Mouse (Mus musculus) adrenal gland, adult 8-10 months (tissue): ENCODE data around the gene Crym. TPM values are rescaled to one million over a fixed set of nuclear protein-coding genes. Genes with fewer than 3 reads are reported as not detected.

Experiments used
- DNase-seq: peaks from one replicate; pipeline ENCODE4 v3.0.0; 2022
- total RNA-seq, 4 experiments: library from RNA; stranded (reverse); gene quantifications; 2 replicates each; pipeline ENCODE4 v1.2.4; 2022

Crym gene
- total RNA-seq, result 1 to 10 TPM in 3 of 4 experiments, under 1 TPM in 1; 0.70 to 9.0 (median 4.9) TPM

DNA sequence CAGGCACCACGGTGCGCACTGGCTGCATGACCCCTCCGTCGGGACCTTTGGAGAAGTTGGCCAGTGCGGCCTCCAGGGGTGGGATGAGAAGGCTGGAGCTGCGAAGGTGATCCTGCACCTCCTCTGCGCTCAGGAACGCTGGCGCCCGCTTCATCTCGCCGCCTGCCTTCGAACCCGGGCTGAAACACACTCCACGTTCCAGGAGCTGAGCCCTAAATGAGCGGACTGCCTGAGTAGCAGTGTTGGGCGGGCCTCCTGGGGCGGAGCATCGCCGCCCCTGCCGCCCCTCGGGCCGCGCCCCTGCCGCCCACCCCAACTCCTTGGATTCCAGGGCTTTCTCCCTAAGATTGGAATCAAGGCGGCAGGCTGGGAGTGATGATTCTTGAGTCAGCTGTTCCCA lies at the start of gene Crym:
Crym (minus strand) TSS at position 341 of the 400 bp plus-strand sequence.
- no peak for DNase-seq

DNA sequence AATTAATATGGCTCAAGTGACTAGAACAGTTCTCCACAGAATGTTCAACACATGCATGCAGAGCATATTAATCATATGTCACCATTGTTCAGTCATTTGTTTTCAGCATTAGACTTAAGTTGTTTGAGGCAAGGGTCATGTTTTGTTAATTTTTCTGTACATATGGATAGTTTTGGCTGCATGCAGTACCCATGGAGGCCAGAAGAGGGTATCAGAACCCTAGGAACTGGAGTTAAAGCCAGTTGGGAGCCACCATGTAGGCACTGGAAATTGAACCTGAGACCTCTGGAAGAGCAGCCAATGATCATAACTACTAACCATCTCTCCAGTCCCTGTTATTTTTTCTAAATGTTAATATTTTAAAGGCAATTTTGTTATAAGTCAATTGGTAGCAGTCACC lies 39.2 kb upstream of the Crym start:
- DNase-seq, result no peak

DNA sequence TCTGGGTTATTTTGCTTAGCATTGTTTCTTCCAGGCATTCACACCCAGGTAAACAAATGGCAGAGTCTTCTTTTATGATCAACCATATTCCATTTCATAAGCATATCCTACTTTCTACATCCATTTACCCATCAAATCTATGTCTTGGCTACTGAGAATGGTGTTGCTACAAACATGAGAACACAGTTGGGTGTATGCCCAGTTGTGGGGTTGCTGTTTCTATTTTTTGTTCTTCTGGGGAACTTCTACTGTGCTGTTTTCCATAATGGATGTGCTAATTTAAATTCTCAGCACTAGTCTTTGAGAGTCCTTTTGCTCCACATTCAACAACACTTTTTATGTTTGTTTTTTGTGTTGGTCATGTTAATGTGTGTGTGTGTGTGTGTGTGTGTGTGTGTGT lies 26.6 kb upstream of the Crym start:
- no peak for DNase-seq

DNA sequence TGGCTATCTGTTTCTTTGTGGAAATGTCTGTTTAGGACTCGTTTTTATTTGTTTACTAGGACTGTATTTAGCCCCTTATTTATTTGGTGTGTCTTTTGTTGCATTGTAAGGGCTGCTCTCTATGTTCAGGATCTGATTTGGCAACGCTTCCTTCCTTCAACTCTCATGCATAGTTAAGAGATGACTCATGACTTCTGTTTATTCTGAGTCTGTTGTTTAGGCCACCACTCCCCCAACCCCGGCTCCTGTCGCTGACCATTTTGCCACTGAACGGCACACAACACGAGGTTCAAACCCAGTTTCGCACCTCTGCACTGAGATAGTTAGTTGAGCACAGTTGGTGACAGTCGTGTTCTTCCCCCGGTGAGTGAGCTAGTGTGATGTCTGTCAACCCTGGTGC lies 4.1 kb upstream of the Crym start:
- DNase-seq, result no peak

DNA sequence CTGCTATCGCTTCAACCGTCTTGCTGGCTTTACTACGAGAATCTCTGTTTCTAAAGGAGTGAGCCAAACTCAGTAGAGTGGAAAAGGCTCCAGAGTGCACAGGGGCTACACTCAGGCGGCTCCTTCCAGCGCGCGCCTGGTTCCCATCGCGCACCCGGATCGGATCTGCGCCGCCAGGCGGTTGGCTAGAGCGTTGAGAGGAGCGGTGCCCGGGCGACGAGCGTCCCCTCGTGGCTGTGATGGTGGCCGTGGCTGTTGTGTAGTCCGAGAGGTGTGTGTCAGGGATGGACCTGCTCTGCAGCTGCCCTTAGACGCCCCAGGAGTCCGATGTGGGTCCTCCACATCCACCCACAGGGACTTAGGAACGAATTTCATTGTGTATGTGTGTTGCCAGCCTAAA lies 1.9 kb upstream of the Crym start, which contains the start of gene Abca14:
Abca14 (plus strand) TSS at position 173 of the 400 bp plus-strand sequence.
- peak; percentile 70 for DNase-seq

DNA sequence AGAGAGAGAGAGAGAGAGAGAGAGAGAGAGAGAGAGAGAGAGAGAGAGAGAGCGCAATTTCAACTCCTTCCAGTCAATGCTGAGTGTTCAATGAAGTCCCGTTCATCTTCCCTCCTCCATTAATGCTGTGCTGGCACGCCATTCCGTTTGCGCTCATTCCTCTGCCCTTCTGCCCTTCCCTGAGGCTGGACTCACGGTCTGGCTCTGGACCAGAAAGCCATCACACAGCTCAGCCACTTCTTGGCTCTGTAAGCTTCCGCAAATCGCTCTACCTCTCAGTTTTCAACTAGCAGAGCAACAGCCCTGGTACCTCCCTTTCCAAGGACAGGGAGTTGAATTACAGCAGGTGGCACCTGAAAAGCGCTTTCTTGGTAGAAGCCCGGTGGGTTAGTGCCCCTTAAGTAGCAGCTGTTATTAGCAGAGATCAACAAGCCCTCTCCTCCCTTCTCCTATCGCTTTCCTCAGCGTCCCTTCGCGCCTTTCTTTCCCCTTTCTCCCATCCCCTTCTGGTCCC lies 623 bp downstream of the Crym start:
- no peak for DNase-seq

DNA sequence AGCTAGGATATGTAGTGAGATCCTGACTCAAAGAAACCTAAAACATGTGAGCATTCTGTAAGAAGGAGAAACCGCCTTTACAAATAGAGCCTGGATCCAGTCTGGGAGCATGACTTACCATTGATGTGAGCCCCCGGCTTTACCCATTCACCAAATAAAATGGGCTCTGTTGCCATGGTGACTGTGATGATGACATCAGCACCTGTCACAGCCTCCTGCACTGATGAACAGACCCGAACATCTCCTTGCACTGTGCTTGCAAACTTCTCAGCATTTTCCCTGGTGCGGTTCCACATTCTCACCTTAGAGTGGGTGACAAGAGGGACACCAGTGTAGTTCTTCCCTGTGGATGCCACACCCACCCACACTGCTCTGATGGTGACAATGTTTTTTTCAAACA lies 6.7 kb downstream of the Crym start:
- no peak for DNase-seq

DNA sequence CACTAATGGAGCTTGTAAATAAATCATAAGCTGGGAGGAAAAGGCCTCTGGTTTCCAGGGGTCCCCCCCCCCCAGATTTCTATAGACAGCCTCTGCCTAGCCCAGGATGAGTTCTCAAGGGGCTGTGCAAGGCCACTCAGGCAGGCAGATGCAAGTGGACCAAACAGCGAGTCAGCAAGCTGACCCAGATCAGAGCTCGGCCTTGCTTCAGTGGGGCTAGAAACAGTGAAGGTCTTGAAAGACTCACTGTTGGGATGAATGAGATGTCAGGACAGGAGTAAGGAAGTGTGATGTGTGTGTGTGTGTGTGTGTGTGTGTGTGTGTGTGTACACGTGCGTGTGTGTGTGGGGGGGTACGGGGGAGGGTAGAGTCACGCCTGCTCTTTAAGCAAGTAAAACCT lies 9.1 kb downstream of the Crym start:
- peak; percentile 33 for DNase-seq

DNA sequence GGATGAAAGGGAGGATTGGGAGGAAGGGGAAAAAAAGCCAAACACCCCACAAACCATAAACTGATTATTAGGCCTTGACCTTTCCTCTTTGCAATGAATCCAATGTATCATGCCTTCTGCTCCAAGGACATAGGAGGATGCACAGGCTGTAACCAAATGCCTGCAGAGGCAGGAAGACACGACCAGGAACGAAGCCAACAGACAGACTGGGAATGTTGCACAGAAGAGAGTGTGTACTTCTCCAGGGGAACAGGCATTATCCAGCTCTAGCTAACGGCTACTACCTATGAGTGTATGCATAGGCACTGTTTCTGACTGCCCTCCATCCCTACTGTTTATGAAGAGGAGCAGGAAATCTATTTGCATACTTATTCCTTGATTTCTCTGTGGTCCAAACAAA lies 9.7 kb downstream of the Crym start:
- no peak for DNase-seq

DNA sequence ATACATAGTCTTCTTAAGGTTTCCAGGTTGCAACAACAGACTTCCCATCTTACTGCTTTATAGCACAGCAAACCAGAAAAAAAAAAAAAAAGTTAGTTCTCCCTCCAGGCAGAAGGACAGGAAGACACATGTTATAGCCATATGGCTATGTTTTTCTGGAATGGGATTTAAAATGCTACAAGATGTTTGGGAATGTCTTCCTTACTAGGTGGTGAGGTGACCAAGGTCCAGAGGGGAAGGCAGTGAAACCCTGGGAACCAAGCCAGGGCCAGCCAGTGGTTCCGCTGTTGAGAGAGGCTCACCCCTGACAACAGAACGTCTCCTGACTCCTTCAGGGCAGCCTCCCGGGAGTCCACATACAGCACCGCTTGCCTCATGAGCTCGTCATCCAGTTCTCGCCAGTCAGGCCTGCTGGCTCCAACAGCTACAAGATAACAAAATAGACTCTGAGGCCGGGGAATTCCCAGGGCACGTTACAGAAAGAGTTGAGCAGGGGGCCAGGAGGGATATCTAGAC lies 11.7 kb downstream of the Crym start:
- DNase-seq, result no peak

DNA sequence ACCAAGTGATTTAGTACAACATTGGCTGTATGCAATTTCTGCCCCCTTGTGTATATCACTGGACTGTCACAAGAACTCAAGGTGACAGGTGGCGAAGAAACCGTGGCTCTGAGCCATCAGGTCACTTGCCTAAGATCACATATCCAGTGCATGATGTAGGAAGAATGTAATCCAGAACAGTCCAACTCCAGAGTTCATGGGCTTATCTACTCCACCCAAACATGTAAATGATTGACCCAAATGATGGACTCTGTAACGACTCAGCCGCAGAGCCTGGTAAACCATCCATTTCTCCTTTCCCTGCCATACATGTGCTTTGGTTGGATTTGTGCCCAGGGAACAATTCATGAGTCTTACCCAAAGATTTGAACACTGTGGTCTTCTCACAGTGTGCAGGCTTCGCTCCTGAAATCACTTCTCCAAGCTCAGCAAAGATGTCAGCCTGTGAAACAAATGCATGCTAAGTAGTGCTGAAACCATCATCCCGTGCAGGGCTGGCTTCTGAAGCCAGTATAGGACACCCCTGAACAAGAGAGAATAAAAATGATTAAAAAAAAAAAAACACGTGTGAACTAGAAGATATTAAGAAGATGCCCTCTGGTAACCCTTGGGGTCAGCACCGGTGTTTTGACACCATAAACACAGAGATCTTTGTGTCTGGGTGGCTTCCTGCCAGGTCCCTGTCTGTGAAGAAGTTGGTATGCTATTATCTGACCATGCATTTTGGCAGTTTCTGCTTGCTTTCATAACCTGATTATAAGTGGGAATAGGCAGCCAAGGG lies 12.4 kb downstream of the Crym start:
- no peak for DNase-seq

DNA sequence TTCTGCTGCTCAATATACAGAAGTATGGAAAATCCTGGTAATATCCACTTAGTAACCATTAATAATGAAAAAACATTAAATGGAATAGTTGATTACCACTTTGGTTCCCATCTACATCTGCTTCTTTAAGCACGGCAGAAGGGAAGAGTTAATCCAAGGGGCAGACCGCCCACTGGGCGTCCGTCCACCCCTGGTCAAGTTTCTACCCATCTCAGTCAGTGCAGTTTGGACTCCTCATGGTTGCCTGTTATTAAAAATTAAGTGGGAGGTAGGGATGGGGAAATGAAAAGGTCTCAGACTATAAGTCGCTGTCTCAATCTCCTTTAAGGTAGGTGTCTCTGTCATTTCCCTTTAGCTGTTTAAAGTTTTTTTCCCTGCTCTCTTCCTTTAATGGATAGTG lies 13.0 kb downstream of the Crym start:
- DNase-seq, result no peak

DNA sequence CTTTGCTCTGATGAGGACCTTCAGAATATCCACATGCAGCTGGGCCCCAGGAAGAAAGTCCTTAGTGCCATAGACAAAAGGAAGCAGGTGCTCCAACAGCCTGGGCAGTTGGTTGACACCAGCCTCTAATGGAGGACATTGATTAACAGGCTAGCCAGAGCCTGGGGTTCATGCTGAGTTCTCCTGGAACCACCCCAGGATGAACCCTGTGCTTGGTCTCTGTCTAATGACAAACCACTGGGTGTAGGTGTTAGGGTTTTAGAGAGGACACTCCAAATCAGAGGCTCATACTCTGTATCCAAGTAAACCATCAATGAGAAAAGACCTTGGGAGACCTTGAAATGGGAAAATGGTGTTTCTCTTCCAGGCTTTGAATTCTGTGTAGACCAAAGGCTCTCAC lies 19.0 kb downstream of the Crym start:
- DNase-seq, result no peak

DNA sequence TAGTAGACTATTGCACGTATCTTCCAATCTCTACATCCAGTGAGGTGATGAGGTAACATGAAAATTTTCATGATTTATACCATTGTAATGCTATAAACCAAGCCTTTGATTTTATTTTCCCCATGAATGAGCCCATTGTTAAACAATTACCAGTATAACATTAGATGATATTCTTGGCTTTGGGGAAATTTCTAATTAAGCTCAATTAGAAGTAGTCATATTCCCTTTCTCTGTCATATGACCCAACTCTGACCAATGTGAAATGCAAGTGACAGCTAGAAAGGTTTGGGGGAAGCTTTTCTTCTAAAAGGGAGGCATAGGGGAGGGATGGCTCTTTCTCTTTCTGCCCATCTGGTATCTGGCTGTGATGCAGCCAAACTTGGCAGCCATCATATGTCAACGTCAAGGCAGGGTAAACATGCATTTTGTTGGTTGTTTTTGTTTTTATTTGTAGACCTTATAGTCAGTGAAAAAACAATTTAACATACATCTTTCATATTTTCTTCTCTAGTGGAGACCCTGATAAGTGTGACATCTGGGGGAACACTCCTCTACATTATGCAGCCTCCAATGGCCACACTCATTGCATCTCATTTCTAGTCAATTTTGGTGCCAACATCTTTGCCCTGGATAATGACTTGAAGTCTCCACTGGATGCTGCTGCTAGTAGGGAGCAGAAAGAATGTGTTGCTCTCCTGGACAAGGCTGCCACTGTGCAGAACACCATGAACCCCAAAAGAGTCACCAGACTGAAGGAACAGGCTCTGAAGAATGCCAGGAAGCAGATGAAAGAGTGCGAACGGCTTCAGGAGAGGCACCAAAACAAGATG lies 20.3 kb downstream of the Crym start:
- no peak for DNase-seq

DNA sequence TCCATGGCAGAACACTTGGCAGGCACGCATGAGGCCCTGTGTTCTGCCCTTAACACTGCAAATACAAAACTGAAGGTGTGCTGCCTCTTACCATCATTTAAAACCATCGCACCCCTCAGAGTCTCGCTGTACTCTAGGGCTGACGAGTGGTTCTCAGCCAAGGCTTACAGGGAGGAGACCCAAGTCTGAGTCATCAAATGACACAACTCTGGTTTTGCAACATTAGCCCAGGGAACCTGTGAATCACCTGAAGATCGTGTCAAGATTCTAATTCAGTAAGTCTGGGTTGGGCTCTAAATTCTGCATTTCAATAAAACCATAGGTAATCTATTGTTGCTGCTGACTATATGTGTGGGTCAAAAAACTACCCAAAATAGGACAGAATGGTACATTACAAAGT lies 21.4 kb downstream of the Crym start:
- no peak for DNase-seq

DNA sequence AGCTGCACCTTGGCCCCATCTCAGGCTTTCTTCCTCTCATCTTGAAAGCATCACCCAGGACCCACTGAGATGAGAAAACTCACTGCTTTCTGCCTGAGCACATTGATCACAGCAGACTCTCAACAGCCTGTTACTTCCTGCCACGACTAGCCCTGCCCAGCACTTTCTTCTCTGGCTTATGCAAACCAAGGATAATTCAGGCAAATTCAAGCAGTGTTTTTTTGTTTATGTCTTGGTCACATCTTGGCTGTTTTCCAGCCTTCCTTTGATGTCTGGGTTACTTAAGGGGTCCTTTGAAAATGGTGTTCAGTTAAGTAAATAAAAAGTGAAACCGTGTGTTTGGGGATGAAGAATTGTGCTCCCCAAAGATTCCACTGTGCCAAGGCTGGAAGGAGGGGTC lies 23.0 kb downstream of the Crym start:
- DNase-seq, result no peak

DNA sequence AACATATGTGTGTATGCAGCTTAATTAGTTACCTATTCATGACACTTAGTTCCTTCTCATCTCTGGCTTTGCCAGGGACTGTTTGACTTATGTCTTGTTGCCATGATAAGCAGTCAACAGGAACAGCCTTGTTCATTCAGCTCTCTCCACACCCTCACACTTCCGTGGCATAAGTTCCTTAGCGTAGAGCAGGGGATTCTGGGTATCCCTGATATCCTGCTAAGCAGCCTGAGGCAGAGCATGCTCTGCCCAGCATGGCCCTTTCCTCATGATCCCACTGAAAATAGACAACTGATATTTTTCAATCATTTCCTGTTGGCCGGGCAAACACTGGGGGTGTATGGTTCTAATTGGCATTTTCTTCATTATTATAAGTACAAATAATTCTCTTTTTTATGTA lies 24.3 kb downstream of the Crym start:
- DNase-seq, result no peak

DNA sequence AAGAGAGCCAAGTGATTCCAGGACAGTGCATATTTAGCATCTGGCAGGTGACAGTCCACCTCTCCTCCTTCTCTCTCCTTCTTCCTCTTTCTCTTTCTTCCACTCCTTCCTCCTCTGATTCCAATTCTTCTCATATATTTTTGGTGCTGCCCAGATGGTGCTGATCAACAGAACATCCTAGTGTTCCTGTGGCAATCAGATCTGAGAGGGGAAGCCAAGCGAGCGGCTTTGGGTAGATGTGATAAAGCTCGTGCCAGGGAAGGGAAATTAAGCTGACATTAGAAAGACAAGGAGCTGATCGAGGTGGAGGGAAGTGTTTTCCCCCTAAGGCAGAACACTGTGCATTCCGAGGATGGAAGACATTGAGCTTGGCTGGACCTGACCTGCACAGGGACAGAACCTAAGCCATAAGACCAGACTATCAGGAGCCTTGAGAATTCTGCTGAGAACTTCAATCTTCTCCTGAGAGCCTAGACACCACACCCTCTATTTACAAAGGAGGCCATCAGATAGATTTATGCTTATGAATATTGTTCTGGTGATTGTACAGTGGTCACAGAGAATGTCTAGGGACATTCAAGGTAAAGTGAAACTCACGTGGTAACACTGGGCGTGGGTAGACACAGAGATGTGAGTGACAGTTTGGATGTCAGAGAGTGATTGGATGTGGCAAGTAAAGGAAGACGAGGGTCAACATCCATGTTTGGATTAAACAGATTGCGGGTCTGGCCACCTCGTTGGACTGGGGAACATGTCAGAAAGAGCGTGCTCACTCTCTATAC lies 27.0 kb downstream of the Crym start:
- DNase-seq, result no peak

DNA sequence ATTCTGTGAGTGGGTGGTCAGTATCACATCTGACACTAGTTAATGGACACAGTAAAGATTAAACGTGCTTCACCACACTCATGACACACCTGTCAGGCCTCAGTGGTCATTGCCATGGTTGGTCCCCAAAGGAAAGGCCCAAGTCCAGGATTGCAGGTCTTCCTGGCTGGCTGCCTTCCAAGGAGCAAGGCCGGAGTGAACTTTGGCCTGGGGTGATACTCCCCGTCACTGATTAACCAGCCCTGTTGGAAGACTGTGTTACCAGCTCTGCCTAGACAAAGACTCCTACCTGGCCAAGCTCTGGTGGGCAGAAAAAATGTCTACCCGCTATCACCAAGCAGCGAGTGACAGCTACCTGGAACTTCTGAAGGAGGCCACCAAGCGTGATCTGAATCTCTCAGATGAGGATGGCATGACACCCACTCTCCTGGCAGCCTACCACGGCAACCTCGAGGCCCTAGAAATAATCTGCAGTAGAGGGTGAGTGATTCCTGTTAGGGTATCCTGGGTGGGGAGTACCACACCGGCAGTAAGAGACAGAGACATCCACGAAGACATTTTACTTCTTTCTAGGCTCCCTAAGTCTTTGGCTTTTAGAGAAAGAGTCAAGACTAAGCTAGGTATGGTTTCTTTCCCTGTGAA lies 28.2 kb downstream of the Crym start, which contains the start of gene Anks4b:
Anks4b (plus strand) TSS at position 256 of the 642 bp plus-strand sequence.
- no peak for DNase-seq

DNA sequence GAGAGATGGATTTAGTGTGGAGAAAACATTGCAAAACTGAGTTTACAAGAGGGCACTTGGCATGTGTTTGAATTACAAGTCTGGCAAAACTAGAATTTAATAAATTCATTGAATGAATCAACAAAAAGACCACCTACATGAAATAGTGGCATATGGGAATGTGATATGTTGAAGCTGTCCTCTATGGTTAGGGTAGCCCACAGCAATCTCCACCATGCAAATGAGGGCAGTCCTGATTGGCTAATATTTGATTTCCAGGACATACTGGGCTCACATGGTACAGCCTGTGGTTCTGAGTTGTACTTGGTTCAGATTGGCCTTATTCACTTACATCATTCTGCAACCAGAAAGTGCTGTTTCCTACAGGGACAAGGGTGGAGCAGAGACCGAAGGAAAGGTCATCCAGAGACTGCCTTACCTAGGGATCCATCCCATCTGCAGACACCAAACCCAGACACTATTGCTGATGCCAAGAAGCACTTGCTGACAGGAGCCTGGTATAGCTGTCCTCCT lies 29.7 kb downstream of the Crym start:
- DNase-seq, result no peak

DNA sequence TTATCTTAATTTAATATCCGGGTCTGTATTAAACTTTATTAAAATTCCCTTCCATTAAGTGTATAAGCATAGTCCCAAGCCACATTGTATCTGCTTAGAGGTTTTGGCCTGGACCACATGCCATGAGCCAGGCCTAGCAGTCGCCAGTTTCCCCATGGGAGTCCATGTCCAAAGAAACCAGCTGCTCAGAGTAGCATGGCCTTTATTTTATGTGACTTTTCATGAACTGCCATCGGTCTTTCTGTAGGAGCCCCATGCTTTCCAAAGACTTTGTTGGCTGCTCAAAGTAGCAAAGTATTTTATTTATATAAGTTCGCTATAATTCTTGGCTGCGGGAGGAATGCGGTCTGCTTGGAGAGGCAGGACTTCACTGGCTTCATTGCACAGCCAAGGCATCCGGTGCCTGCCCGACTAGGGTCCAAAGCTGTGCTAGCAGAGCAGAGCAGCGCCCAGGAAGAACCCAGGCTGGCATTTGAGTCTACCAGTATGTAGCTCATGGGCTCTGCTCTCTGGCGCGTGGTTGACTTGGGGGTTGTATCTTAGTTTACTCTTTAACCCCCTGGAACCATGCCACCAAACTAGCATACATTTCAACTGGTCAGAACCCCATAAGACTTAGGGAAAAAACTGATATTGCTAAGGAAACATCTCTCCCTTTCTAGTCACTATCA lies 38.2 kb downstream of the Crym start:
- DNase-seq, result no peak
